Mouse (Mus musculus): ENCODE data around the gene Slc35a5. TPM values are rescaled to one million over a fixed set of nuclear protein-coding genes. Genes with fewer than 3 reads are reported as not detected.

Slc35a5 gene
- polyA plus RNA-seq (2011; ENCODE audit: insufficient read length, low read depth, missing spikeins): 34.8 and 46.1 TPM in 2 replicates

GRCm38 (mm10) chr16:45158522-45159388 lies at the start of gene Slc35a5, which contains the start of gene Atg3:
Slc35a5 (minus strand) TSS chr16:45158706.
Atg3 (plus strand) TSS chr16:45158785.
- Histone ChIP-seq H3K27ac (ENCODE audit: insufficient read depth, low read length) (peak within 1 kb of the TSS; percentile 86), H3K4me1 (ENCODE audit: control insufficient read depth, insufficient read depth, low read length) (peaks cover 4% of the 10 kb centered on the region; the same call in 1 of the 2 replicates), H3K4me3 (ENCODE audit: insufficient read depth, low read length) (peak within 1 kb of the TSS; percentile 94)
- no peak for TF ChIP-seq CTCF (IDR thresholded peaks at IDR 0.05; ENCODE audit: borderline replicate concordance, insufficient read depth, low read length)
- peak; percentile 69 for TF ChIP-seq POLR2A (IDR thresholded peaks at IDR 0.05; ENCODE audit: low read depth, low read length)

GRCm38 (mm10) chr16:45204859-45205670 lies 46.6 kb upstream of the Slc35a5 start:
- H3K4me3 ChIP-seq (ENCODE audit: insufficient read depth, low read length): no peak overlapping the region
- TF ChIP-seq CTCF (IDR thresholded peaks at IDR 0.05; ENCODE audit: borderline replicate concordance, insufficient read depth, low read length) (no peak), POLR2A (IDR thresholded peaks at IDR 0.05; ENCODE audit: low read depth, low read length) (no peak)
- H3K4me1 ChIP-seq (ENCODE audit: control insufficient read depth, insufficient read depth, low read length): no peaks in the 10 kb centered on the region
- no peak overlapping the region for H3K27ac ChIP-seq (ENCODE audit: insufficient read depth, low read length)

GRCm38 (mm10) chr16:45204438-45204837 lies 45.9 kb upstream of the Slc35a5 start:
- Histone ChIP-seq H3K27ac (ENCODE audit: insufficient read depth, low read length) (no peak overlapping the region), H3K4me3 (ENCODE audit: insufficient read depth, low read length) (no peak overlapping the region), H3K4me1 (ENCODE audit: control insufficient read depth, insufficient read depth, low read length) (no peaks in the 10 kb centered on the region)
- TF ChIP-seq CTCF (IDR thresholded peaks at IDR 0.05; ENCODE audit: borderline replicate concordance, insufficient read depth, low read length): no peak
- TF ChIP-seq POLR2A (IDR thresholded peaks at IDR 0.05; ENCODE audit: low read depth, low read length): no peak

- H3K4me3 ChIP-seq (ENCODE audit: insufficient read depth, low read length): no peak overlapping the region
- TF ChIP-seq CTCF (IDR thresholded peaks at IDR 0.05; ENCODE audit: borderline replicate concordance, insufficient read depth, low read length): no peak
- no peak for TF ChIP-seq POLR2A (IDR thresholded peaks at IDR 0.05; ENCODE audit: low read depth, low read length)
- H3K4me1 ChIP-seq (ENCODE audit: control insufficient read depth, insufficient read depth, low read length): no peaks in the 10 kb centered on the region
- H3K27ac ChIP-seq (ENCODE audit: insufficient read depth, low read length): no peak overlapping the region
Measured at GRCm38 (mm10) chr16:45201395-45201794, 42.9 kb upstream of the Slc35a5 start.

- Histone ChIP-seq H3K4me1 (ENCODE audit: control insufficient read depth, insufficient read depth, low read length) (no peaks in the 10 kb centered on the region), H3K4me3 (ENCODE audit: insufficient read depth, low read length) (no peak overlapping the region), H3K27ac (ENCODE audit: insufficient read depth, low read length) (no peak overlapping the region)
- no peak for TF ChIP-seq POLR2A (IDR thresholded peaks at IDR 0.05; ENCODE audit: low read depth, low read length)
- no peak for TF ChIP-seq CTCF (IDR thresholded peaks at IDR 0.05; ENCODE audit: borderline replicate concordance, insufficient read depth, low read length)
Measured at GRCm38 (mm10) chr16:45196816-45197215, 38.3 kb upstream of the Slc35a5 start.

- no peak overlapping the region for H3K4me3 ChIP-seq (ENCODE audit: insufficient read depth, low read length)
- H3K4me1 ChIP-seq (ENCODE audit: control insufficient read depth, insufficient read depth, low read length): no peaks in the 10 kb centered on the region
- H3K27ac ChIP-seq (ENCODE audit: insufficient read depth, low read length): no peak overlapping the region
- 0 out of 2 replicates have a peak, but pooled peaks have one; percentile 22 for TF ChIP-seq CTCF (IDR thresholded peaks at IDR 0.05; ENCODE audit: borderline replicate concordance, insufficient read depth, low read length)
- no peak for TF ChIP-seq POLR2A (IDR thresholded peaks at IDR 0.05; ENCODE audit: low read depth, low read length)
Measured at GRCm38 (mm10) chr16:45192613-45193012, 34.1 kb upstream of the Slc35a5 start.

GRCm38 (mm10) chr16:45181824-45182223 lies 23.3 kb upstream of the Slc35a5 start:
- TF ChIP-seq POLR2A (IDR thresholded peaks at IDR 0.05; ENCODE audit: low read depth, low read length): no peak
- no peak for TF ChIP-seq CTCF (IDR thresholded peaks at IDR 0.05; ENCODE audit: borderline replicate concordance, insufficient read depth, low read length)
- Histone ChIP-seq H3K27ac (ENCODE audit: insufficient read depth, low read length) (no peak overlapping the region), H3K4me3 (ENCODE audit: insufficient read depth, low read length) (no peak overlapping the region), H3K4me1 (ENCODE audit: control insufficient read depth, insufficient read depth, low read length) (no peaks in the 10 kb centered on the region)

- no peaks in the 10 kb centered on the region for H3K4me1 ChIP-seq (ENCODE audit: control insufficient read depth, insufficient read depth, low read length)
- no peak overlapping the region for H3K4me3 ChIP-seq (ENCODE audit: insufficient read depth, low read length)
- no peak overlapping the region for H3K27ac ChIP-seq (ENCODE audit: insufficient read depth, low read length)
- TF ChIP-seq POLR2A (IDR thresholded peaks at IDR 0.05; ENCODE audit: low read depth, low read length) (no peak), CTCF (IDR thresholded peaks at IDR 0.05; ENCODE audit: borderline replicate concordance, insufficient read depth, low read length) (no peak)
Measured at GRCm38 (mm10) chr16:45178552-45178951, 20.0 kb upstream of the Slc35a5 start.

- Histone ChIP-seq H3K27ac (ENCODE audit: insufficient read depth, low read length) (peak overlapping the region; percentile 75), H3K4me1 (ENCODE audit: control insufficient read depth, insufficient read depth, low read length) (peaks cover 4% of the 10 kb centered on the region; the same call in 1 of the 2 replicates), H3K4me3 (ENCODE audit: insufficient read depth, low read length) (peak overlapping the region; percentile 94)
- TF ChIP-seq POLR2A (IDR thresholded peaks at IDR 0.05; ENCODE audit: low read depth, low read length) (no peak), CTCF (IDR thresholded peaks at IDR 0.05; ENCODE audit: borderline replicate concordance, insufficient read depth, low read length) (no peak)
Measured at GRCm38 (mm10) chr16:45159389-45159716, 847 bp upstream of the Slc35a5 start.

Data from embryonic fibroblast, embryonic 13.5 days (primary cell).